Mouse (Mus musculus) midbrain, embryonic 13.5 days (tissue): ENCODE measurements around the gene 5430403G16Rik. TPM values are rescaled to one million over a fixed set of nuclear protein-coding genes. Genes with fewer than 3 reads are reported as not detected.
"Not testable (repeated sequence)": the region's sequence is repeated elsewhere in the genome, so short reads cannot be mapped to it uniquely, and the experiment has no call there.

Source experiments
- ATAC-seq: fragments of 200-750 bp; cut with Nextera tagmentation; 2 replicates; pipeline ENCODE4 v1.8.0; 2017; ENCODE audit warnings: mild to moderate bottlenecking, moderate TSS enrichment, moderate library complexity
- H3K27ac ChIP-seq: fragments of 300-500 bp; sonication (generic); 2 replicates; pipeline ENCODE4 v1.5.1; 2015; ENCODE audit warnings: inconsistent platforms, mild to moderate bottlenecking, moderate library complexity
- H3K27me3 ChIP-seq: fragments of 300-500 bp; sonication (generic); 2 replicates; pipeline ENCODE4 v1.6.1; 2015; ENCODE audit warnings: mild to moderate bottlenecking, inconsistent platforms
- H3K36me3 ChIP-seq: fragments of 300-500 bp; sonication (generic); 2 replicates; pipeline ENCODE4 v1.6.1; 2015; ENCODE audit warnings: mild to moderate bottlenecking, inconsistent platforms
- H3K4me1 ChIP-seq: fragments of 300-500 bp; sonication (generic); replicated peaks from 2 replicates; pipeline ENCODE4 v1.6.1; 2015; ENCODE audit warnings: inconsistent platforms
- H3K4me2 ChIP-seq: fragments of 300-500 bp; sonication (generic); replicated peaks from 2 replicates; pipeline ENCODE4 v1.6.1; 2015; ENCODE audit warnings: moderate library complexity, mild to moderate bottlenecking, inconsistent platforms
- H3K4me3 ChIP-seq: fragments of 300-500 bp; sonication (generic); replicated peaks from 2 replicates; pipeline ENCODE4 v1.5.1; 2015; ENCODE audit warnings: mild to moderate bottlenecking, inconsistent platforms
- H3K9ac ChIP-seq: fragments of 300-500 bp; sonication (generic); replicated peaks from 2 replicates; pipeline ENCODE4 v1.6.1; 2015; ENCODE audit warnings: mild to moderate bottlenecking, inconsistent platforms
- H3K9me3 ChIP-seq: fragments of 300-500 bp; sonication (generic); 2 replicates; pipeline ENCODE4 v1.6.1; 2016; ENCODE audit warnings: mild to moderate bottlenecking, inconsistent platforms
- WGBS: fragments of 180-500 bp; shearing (Covaris S2); methylation state at CpG from one replicate; pipeline ENCODE4 v1.1.7; 2015; 5-methylcytosine and 5-hydroxymethylcytosine counted together
- polyA plus RNA-seq: library from polyadenylated mRNA; unstranded; fragments of >200 nt; fragmentation: Nextera tagmentation; extraction: Ambion mirVana; gene quantifications from 2 replicates; pipeline ENCODE4 v1.2.1, GENCODE M21; 2015

The 5430403G16Rik gene
- polyA plus RNA-seq: 1.9 and 2.1 TPM in 2 replicates

- peak within 1 kb of the TSS; percentile 64 for H3K27ac ChIP-seq
- not testable (repeated sequence) for H3K4me1 ChIP-seq, H3K27me3 ChIP-seq, H3K36me3 ChIP-seq, H3K9me3 ChIP-seq
- H3K4me2 ChIP-seq: peak within 1 kb of the TSS; percentile 72
- peak within 1 kb of the TSS; percentile 57 for H3K4me3 ChIP-seq
- H3K9ac ChIP-seq: peak within 1 kb of the TSS; percentile 69
- ATAC-seq: peak; percentile 99
- under 1% methylated on average over 26 of the region's 26 CpGs for WGBS
Observed at GRCm38 (mm10) chr5:109690537-109691201, at the start of gene 5430403G16Rik. TSS of gene 5430403G16Rik (minus strand) at chr5:109691041.

- not testable (repeated sequence) for H3K9ac ChIP-seq, H3K4me2 ChIP-seq, H3K4me3 ChIP-seq, H3K4me1 ChIP-seq, H3K9me3 ChIP-seq, H3K27me3 ChIP-seq, H3K36me3 ChIP-seq, H3K27ac ChIP-seq, ATAC-seq
- 88% methylated on average over 3 of the region's 3 CpGs for WGBS
Observed at GRCm38 (mm10) chr5:109717341-109717740, 26.5 kb upstream of the 5430403G16Rik start.

- peak overlapping the region; percentile 57 for H3K4me3 ChIP-seq
- H3K27me3 ChIP-seq, ATAC-seq, H3K9me3 ChIP-seq, H3K4me1 ChIP-seq, H3K36me3 ChIP-seq: not testable (repeated sequence)
- peak overlapping the region; percentile 51; the same call in 1 of the 2 replicates for H3K27ac ChIP-seq
- peak overlapping the region; percentile 72 for H3K4me2 ChIP-seq
- WGBS: 60% methylated on average over 5 of the region's 5 CpGs
- H3K9ac ChIP-seq: 0 out of 2 replicates have a peak overlapping the region, but pooled peaks have one; percentile 28
Observed at GRCm38 (mm10) chr5:109691205-109691965, 544 bp upstream of the 5430403G16Rik start.

GRCm38 (mm10) chr5:109682921-109683320 lies 7.9 kb downstream of the 5430403G16Rik start:
- Histone ChIP-seq H3K4me1 (no peaks in the 10 kb centered on the region), H3K27ac (no peak overlapping the region), H3K9ac (no peak overlapping the region), H3K4me2 (no peak overlapping the region), H3K36me3 (no peaks in the 10 kb centered on the region), H3K9me3 (peaks cover 14% of the 10 kb centered on the region; the same call in 1 of the 2 replicates), H3K27me3 (no peaks in the 10 kb centered on the region), H3K4me3 (no peak overlapping the region)
- 70% methylated on average over 4 of the region's 4 CpGs for WGBS
- no peak for ATAC-seq

Other genes starting within 250 kb of the 5430403G16Rik start
- 7.7 and 8.9 TPM in 2 replicates for gene Crlf2, start 132.0 kb downstream of the 5430403G16Rik start, polyA plus RNA-seq
- gene 4930522L14Rik, start 60.8 kb upstream of the 5430403G16Rik start, polyA plus RNA-seq: 4.0 and 5.0 TPM in 2 replicates
- 0.31 and 0.61 TPM in 2 replicates for gene Gm15446, start 232.4 kb upstream of the 5430403G16Rik start, polyA plus RNA-seq